Mouse (Mus musculus): ENCODE results near the gene Epb41l5. TPM values are rescaled to one million over a fixed set of nuclear protein-coding genes. Genes with fewer than 3 reads are reported as not detected.

Gene Epb41l5
- total and polyA plus RNA-seq, 3 experiments = 2.1 to 5.8 (median 3.8) TPM

DNA sequence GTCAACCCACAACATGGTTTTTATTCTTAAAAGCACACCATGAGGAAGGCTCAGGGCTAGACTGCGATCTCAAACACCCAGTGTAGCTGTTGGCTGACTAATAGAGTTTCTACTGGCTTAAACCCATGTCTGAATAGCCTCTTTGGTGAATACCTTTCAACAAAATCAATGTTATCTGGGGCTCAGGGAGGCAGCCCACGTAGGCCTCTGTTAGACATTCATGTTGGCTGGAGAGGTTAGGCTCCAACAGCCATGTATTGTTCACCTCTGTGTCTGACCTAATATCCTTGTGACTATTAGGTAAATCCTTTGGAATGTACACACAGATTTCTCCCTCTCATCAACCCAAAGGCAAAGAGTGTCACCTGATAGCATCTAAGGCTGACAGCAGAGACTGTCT lies 112.7 kb downstream of the Epb41l5 start:
- Histone ChIP-seq H3K27ac (no peak overlapping the region), H3K27me3 (ENCODE audit: control insufficient read depth, insufficient read depth, low read length) (no peaks in the 10 kb centered on the region), H3K9ac (ENCODE audit: low read depth, low read length) (no peak overlapping the region), H3K4me3 (no peak overlapping the region), H3K36me3 (ENCODE audit: control insufficient read depth, insufficient read depth, low read length) (no peaks in the 10 kb centered on the region), H3K4me1 (ENCODE audit: control insufficient read depth, insufficient read depth, low read length) (no peaks in the 10 kb centered on the region; the same call in 1 of the 2 replicates), H3K79me2 (replicated peaks; ENCODE audit: control insufficient read depth, insufficient read depth, low read length) (no peaks in the 10 kb centered on the region)
- 65% methylated on average over 2 of the region's 2 CpGs for WGBS
- TF ChIP-seq EP300 (IDR thresholded peaks at IDR 0.05; ENCODE audit: insufficient read depth, low read depth, low read length) (no peak), CTCF (IDR thresholded peaks at IDR 0.05) (no peak), POLR2A (IDR thresholded peaks at IDR 0.05; ENCODE audit: insufficient read depth, low read depth, low read length) (no peak)
- intact Hi-C loops (cut with DNase I) = no loop called here
- no peak for DNase-seq

DNA sequence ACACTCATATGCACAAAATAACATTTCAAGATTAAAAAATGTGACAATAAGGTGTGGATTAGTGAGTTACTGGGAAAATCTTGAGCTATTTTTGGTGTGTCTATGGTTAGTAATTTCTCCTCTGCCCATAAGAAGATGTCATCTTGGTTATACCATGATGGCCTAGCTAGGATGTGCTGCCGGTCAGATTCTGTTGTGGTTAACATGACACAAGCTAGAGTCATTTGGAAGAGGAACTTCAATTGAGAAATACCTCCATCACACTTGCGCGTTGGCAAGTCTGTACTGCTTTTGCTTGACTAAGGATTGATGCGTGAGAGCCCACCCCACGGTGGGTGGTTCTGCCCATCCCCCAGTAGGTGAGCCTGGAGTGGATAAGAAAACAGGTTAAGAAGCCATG lies 114.5 kb downstream of the Epb41l5 start:
- 92% methylated on average over 5 of the region's 5 CpGs for WGBS
- Histone ChIP-seq H3K27ac (no peak overlapping the region), H3K36me3 (ENCODE audit: control insufficient read depth, insufficient read depth, low read length) (no peaks in the 10 kb centered on the region), H3K79me2 (replicated peaks; ENCODE audit: control insufficient read depth, insufficient read depth, low read length) (no peaks in the 10 kb centered on the region), H3K9ac (ENCODE audit: low read depth, low read length) (no peak overlapping the region), H3K4me1 (ENCODE audit: control insufficient read depth, insufficient read depth, low read length) (no peaks in the 10 kb centered on the region), H3K4me3 (no peak overlapping the region), H3K27me3 (ENCODE audit: control insufficient read depth, insufficient read depth, low read length) (no peaks in the 10 kb centered on the region)
- no peak for TF ChIP-seq EP300 (IDR thresholded peaks at IDR 0.05; ENCODE audit: insufficient read depth, low read depth, low read length)
- no peak for TF ChIP-seq CTCF (IDR thresholded peaks at IDR 0.05)
- TF ChIP-seq POLR2A (IDR thresholded peaks at IDR 0.05; ENCODE audit: insufficient read depth, low read depth, low read length) = no peak
- intact Hi-C loops (cut with DNase I) = no loop called here
- no peak for DNase-seq

DNA sequence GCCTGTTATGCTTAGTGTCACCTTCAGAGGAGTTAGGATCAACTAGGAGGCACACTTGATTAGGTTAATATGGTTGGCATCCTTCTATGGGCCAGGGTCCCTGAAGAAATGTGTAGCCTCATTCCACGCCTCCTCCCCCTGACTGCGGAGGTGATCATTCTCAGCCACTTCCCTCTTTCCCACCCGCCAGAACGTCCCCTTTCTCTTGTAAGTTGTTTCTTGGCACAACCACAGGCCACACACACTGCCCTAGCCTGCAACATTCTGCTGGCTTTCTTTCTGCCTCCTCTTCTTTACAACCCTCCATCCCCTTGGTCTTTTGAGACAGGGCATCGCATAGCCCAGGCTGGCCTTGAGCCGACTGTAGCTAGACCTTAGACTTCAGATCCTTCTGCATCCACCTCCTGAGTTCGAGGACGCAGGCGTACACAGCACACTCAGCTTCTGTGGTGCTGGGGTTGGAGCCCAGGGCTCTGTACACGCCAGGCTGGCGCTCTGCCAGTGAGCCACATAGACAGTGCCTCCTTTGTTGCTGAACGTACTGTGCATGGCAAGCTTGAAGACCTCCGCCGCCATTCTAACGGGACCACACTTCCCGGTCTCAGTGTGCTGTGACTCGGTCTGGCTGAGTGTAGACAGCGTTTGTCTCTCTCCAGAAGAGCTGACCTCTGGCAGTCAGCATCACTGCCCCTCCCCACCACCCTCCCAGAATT lies 115.6 kb downstream of the Epb41l5 start:
- intact Hi-C loops (cut with DNase I) = no loop called here
- H3K27ac ChIP-seq = no peak overlapping the region
- H3K4me3 ChIP-seq = no peak overlapping the region
- no peak overlapping the region for H3K9ac ChIP-seq (ENCODE audit: low read depth, low read length)
- no peaks in the 10 kb centered on the region for H3K4me1 ChIP-seq (ENCODE audit: control insufficient read depth, insufficient read depth, low read length)
- DNase-seq = no peak
- no peaks in the 10 kb centered on the region for H3K27me3 ChIP-seq (ENCODE audit: control insufficient read depth, insufficient read depth, low read length)
- no peaks in the 10 kb centered on the region for H3K79me2 ChIP-seq (replicated peaks; ENCODE audit: control insufficient read depth, insufficient read depth, low read length)
- 84% methylated on average over 18 of the region's 18 CpGs for WGBS
- no peaks in the 10 kb centered on the region for H3K36me3 ChIP-seq (ENCODE audit: control insufficient read depth, insufficient read depth, low read length)
- TF ChIP-seq EP300 (IDR thresholded peaks at IDR 0.05; ENCODE audit: insufficient read depth, low read depth, low read length) = no peak
- TF ChIP-seq CTCF (IDR thresholded peaks at IDR 0.05) = no peak
- TF ChIP-seq POLR2A (IDR thresholded peaks at IDR 0.05; ENCODE audit: insufficient read depth, low read depth, low read length) = no peak

DNA sequence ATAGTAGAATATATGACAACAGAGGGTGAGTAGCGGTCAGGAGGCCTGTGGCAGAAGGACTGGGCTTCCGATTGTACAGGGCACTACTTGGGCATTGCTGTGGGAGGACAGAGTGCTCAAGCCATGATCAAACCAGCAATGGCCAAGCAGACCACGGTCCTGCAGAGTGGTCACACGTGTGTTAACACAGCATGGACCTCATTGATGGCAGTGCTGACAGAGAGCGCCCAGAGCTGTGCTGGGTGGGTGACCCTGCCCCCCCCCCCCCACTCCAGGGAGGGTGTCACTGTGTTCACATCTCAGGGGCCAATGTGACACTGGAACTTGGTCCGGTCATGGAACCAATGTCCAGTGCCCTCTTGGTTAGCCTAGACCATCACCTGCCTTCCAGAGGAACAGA lies 116.6 kb downstream of the Epb41l5 start:
- Histone ChIP-seq H3K27me3 (ENCODE audit: control insufficient read depth, insufficient read depth, low read length) (no peaks in the 10 kb centered on the region), H3K4me3 (no peak overlapping the region), H3K79me2 (replicated peaks; ENCODE audit: control insufficient read depth, insufficient read depth, low read length) (no peaks in the 10 kb centered on the region), H3K4me1 (ENCODE audit: control insufficient read depth, insufficient read depth, low read length) (no peaks in the 10 kb centered on the region), H3K27ac (no peak overlapping the region), H3K9ac (ENCODE audit: low read depth, low read length) (no peak overlapping the region), H3K36me3 (ENCODE audit: control insufficient read depth, insufficient read depth, low read length) (no peaks in the 10 kb centered on the region)
- WGBS = 89% methylated on average over 6 of the region's 6 CpGs
- intact Hi-C loops (cut with DNase I) = no loop called here
- DNase-seq = no peak
- TF ChIP-seq EP300 (IDR thresholded peaks at IDR 0.05; ENCODE audit: insufficient read depth, low read depth, low read length) (no peak), POLR2A (IDR thresholded peaks at IDR 0.05; ENCODE audit: insufficient read depth, low read depth, low read length) (no peak), CTCF (IDR thresholded peaks at IDR 0.05) (no peak)

DNA sequence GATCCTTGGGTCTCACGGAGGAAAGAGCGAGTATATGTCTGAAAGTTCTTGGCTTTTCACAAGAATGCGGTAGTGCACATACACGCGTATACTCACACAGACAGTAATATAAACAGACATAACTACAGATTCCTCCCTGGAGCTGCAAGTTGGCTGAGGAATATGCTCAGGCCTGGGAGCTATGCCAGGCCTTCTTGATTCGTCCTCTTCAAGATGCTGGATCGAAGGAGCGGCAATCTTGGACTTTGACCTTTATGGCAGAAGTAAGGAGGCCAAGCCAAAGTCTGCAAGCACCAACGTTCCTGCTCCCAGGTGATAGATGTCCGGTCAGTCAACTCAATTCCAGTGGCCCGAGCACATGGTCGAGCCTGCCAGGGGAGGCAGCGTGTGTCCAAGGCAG lies 117.9 kb downstream of the Epb41l5 start:
- intact Hi-C loops (cut with DNase I) = no loop called here
- DNase-seq = no peak
- 82% methylated on average over 13 of the region's 13 CpGs for WGBS
- H3K79me2 ChIP-seq (replicated peaks; ENCODE audit: control insufficient read depth, insufficient read depth, low read length) = 0 out of 2 replicates have a peak, but pooled peaks cover 2% of the 10 kb centered on the region
- H3K9ac ChIP-seq (ENCODE audit: low read depth, low read length) = no peak overlapping the region
- no peaks in the 10 kb centered on the region for H3K36me3 ChIP-seq (ENCODE audit: control insufficient read depth, insufficient read depth, low read length)
- no peak overlapping the region for H3K4me3 ChIP-seq
- H3K4me1 ChIP-seq (ENCODE audit: control insufficient read depth, insufficient read depth, low read length) = peaks cover 1% of the 10 kb centered on the region; the same call in 1 of the 2 replicates
- TF ChIP-seq POLR2A (IDR thresholded peaks at IDR 0.05; ENCODE audit: insufficient read depth, low read depth, low read length) (no peak), EP300 (IDR thresholded peaks at IDR 0.05; ENCODE audit: insufficient read depth, low read depth, low read length) (no peak), CTCF (IDR thresholded peaks at IDR 0.05) (no peak)
- H3K27ac ChIP-seq = no peak overlapping the region
- no peaks in the 10 kb centered on the region for H3K27me3 ChIP-seq (ENCODE audit: control insufficient read depth, insufficient read depth, low read length)

All from heart, adult 2 months (tissue).